Mouse (Mus musculus) kidney, embryonic 16.5 days (tissue): Measurements from ENCODE around the gene Vps53. TPM values are rescaled to one million over a fixed set of nuclear protein-coding genes. Genes with fewer than 3 reads are reported as not detected.

ENCODE experiments used
- ATAC-seq: fragments of 200-750 bp; cut with Nextera tagmentation; 2 replicates; pipeline ENCODE4 v1.8.0; 2017; ENCODE audit warnings: moderate TSS enrichment; ENCODE audit not compliant: low FRiP score, low TSS enrichment
- H3K27ac ChIP-seq: fragments of 300-500 bp; sonication (generic); 2 replicates; pipeline ENCODE4 v1.5.1; 2014; ENCODE audit warnings: low read length
- H3K27me3 ChIP-seq: fragments of 300-500 bp; sonication (generic); 2 replicates; pipeline ENCODE4 v1.6.1; 2014; ENCODE audit warnings: low read length, control low read depth, mixed read lengths; ENCODE audit not compliant: insufficient read depth
- H3K36me3 ChIP-seq: fragments of 300-500 bp; sonication (generic); 2 replicates; pipeline ENCODE4 v1.6.1; 2014; ENCODE audit warnings: low read length, control low read depth, mixed read lengths; ENCODE audit not compliant: insufficient read depth
- H3K4me1 ChIP-seq: fragments of 300-500 bp; sonication (generic); 2 replicates; pipeline ENCODE4 v1.6.1; 2014; ENCODE audit warnings: low read length, control low read depth, mixed read lengths; ENCODE audit not compliant: insufficient read depth
- H3K4me2 ChIP-seq: fragments of 300-500 bp; sonication (generic); replicated peaks from 2 replicates; pipeline ENCODE4 v1.6.1; 2014; ENCODE audit warnings: low read depth, low read length
- H3K4me3 ChIP-seq: fragments of 300-500 bp; sonication (generic); 2 replicates; pipeline ENCODE4 v1.5.1; 2014; ENCODE audit warnings: mild to moderate bottlenecking, low read length
- H3K9ac ChIP-seq: fragments of 300-500 bp; sonication (generic); replicated peaks from 2 replicates; pipeline ENCODE4 v1.6.1; 2014; ENCODE audit warnings: low read length
- H3K9me3 ChIP-seq: fragments of 300-500 bp; sonication (generic); 2 replicates; pipeline ENCODE4 v1.6.1; 2016; ENCODE audit warnings: low read length, control low read depth
- WGBS: fragments of 180-500 bp; shearing (Covaris S2); extraction: QIAGEN DNeasy Blood & Tissue Kit; methylation state at CpG from one replicate; pipeline ENCODE4 v1.1.7; 2014; 5-methylcytosine and 5-hydroxymethylcytosine counted together
- polyA plus RNA-seq: library from polyadenylated mRNA; unstranded; fragments of >200 nt; fragmentation: Nextera tagmentation; extraction: Ambion mirVana; gene quantifications from 2 replicates; pipeline ENCODE4 v1.2.1, GENCODE M21; 2015

Gene Vps53
- polyA plus RNA-seq, 1 experiment from 2014 or later: 46.9 TPM

- Histone ChIP-seq H3K4me1 (no peaks in the 10 kb centered on the region), H3K4me3 (no peak overlapping the region), H3K36me3 (peaks cover 8% of the 10 kb centered on the region; the same call in 1 of the 2 replicates), H3K27ac (no peak overlapping the region), H3K27me3 (no peaks in the 10 kb centered on the region), H3K9me3 (no peaks in the 10 kb centered on the region), H3K4me2 (no peak overlapping the region), H3K9ac (no peak overlapping the region)
- no peak for ATAC-seq
- WGBS: 62% methylated on average over 5 of the region's 5 CpGs
Measured at GRCm38 (mm10) chr11:76170207-76170606, 9.2 kb downstream of the Vps53 start.

GRCm38 (mm10) chr11:76168976-76169375, 10.5 kb downstream of the Vps53 start:
- 80% methylated on average over 3 of the region's 3 CpGs for WGBS
- Histone ChIP-seq H3K9me3 (no peaks in the 10 kb centered on the region), H3K36me3 (peaks cover 8% of the 10 kb centered on the region; the same call in 1 of the 2 replicates), H3K4me1 (no peaks in the 10 kb centered on the region), H3K27ac (no peak overlapping the region), H3K27me3 (no peaks in the 10 kb centered on the region), H3K4me2 (no peak overlapping the region), H3K9ac (no peak overlapping the region), H3K4me3 (no peak overlapping the region)
- no peak for ATAC-seq

- ATAC-seq: no peak
- no peaks in the 10 kb centered on the region for H3K27me3 ChIP-seq
- 25% methylated on average over 5 of the region's 5 CpGs for WGBS
- H3K36me3 ChIP-seq: peaks cover 6% of the 10 kb centered on the region; the same call in 1 of the 2 replicates
- no peak overlapping the region for H3K4me3 ChIP-seq
- no peak overlapping the region for H3K9ac ChIP-seq
- H3K4me1 ChIP-seq: no peaks in the 10 kb centered on the region
- H3K27ac ChIP-seq: no peak overlapping the region
- H3K9me3 ChIP-seq: no peaks in the 10 kb centered on the region
- no peak overlapping the region for H3K4me2 ChIP-seq
Measured at GRCm38 (mm10) chr11:76167079-76167765, 12.2 kb downstream of the Vps53 start.

- Histone ChIP-seq H3K9me3 (no peaks in the 10 kb centered on the region), H3K4me3 (no peak overlapping the region), H3K27me3 (no peaks in the 10 kb centered on the region), H3K4me1 (no peaks in the 10 kb centered on the region), H3K4me2 (no peak overlapping the region), H3K36me3 (peaks cover 5% of the 10 kb centered on the region; the same call in 1 of the 2 replicates), H3K27ac (no peak overlapping the region), H3K9ac (no peak overlapping the region)
- no peak for ATAC-seq
- 91% methylated on average over 4 of the region's 4 CpGs for WGBS
Measured at GRCm38 (mm10) chr11:76166657-76167056, 12.8 kb downstream of the Vps53 start.

GRCm38 (mm10) chr11:76160251-76160650, 19.2 kb downstream of the Vps53 start:
- Histone ChIP-seq H3K27ac (no peak overlapping the region), H3K9ac (no peak overlapping the region), H3K4me1 (no peaks in the 10 kb centered on the region), H3K9me3 (no peaks in the 10 kb centered on the region), H3K27me3 (no peaks in the 10 kb centered on the region), H3K4me2 (no peak overlapping the region), H3K36me3 (peaks cover 5% of the 10 kb centered on the region; the same call in 1 of the 2 replicates), H3K4me3 (no peak overlapping the region)
- ATAC-seq: no peak
- 23% methylated on average over 6 of the region's 6 CpGs for WGBS

GRCm38 (mm10) chr11:76158375-76158774, 21.1 kb downstream of the Vps53 start:
- WGBS: 97% methylated on average over 2 of the region's 2 CpGs
- ATAC-seq: no peak

GRCm38 (mm10) chr11:76154861-76155260, 24.6 kb downstream of the Vps53 start:
- 92% methylated on average over 2 of the region's 2 CpGs for WGBS
- no peak for ATAC-seq
- peaks cover 3% of the 10 kb centered on the region; the same call in 1 of the 2 replicates for H3K4me1 ChIP-seq
- H3K36me3 ChIP-seq: peaks cover 5% of the 10 kb centered on the region; the same call in 1 of the 2 replicates
- H3K27me3 ChIP-seq: no peaks in the 10 kb centered on the region
- H3K27ac ChIP-seq: no peak overlapping the region
- H3K4me3 ChIP-seq: no peak overlapping the region
- no peak overlapping the region for H3K9ac ChIP-seq
- H3K4me2 ChIP-seq: no peak overlapping the region
- H3K9me3 ChIP-seq: no peaks in the 10 kb centered on the region

More at GRCm38 (mm10) chr11:76158375-76158774, 21.1 kb downstream of the Vps53 start:
- Histone ChIP-seq H3K4me1 (no peaks in the 10 kb centered on the region), H3K27me3 (no peaks in the 10 kb centered on the region), H3K36me3 (peaks cover 10% of the 10 kb centered on the region; the same call in 1 of the 2 replicates), H3K4me2 (no peak overlapping the region), H3K27ac (no peak overlapping the region), H3K9ac (no peak overlapping the region), H3K4me3 (no peak overlapping the region), H3K9me3 (no peaks in the 10 kb centered on the region)

GRCm38 (mm10) chr11:76154200-76154599, 25.2 kb downstream of the Vps53 start:
- H3K27me3 ChIP-seq: no peaks in the 10 kb centered on the region
- no peak for ATAC-seq
- no peak overlapping the region for H3K4me3 ChIP-seq
- H3K9me3 ChIP-seq: no peaks in the 10 kb centered on the region
- no peak overlapping the region for H3K4me2 ChIP-seq
- no peak overlapping the region for H3K9ac ChIP-seq
- peaks cover 3% of the 10 kb centered on the region; the same call in 1 of the 2 replicates for H3K4me1 ChIP-seq
- no peak overlapping the region for H3K27ac ChIP-seq
- peaks cover 5% of the 10 kb centered on the region; the same call in 1 of the 2 replicates for H3K36me3 ChIP-seq
- 93% methylated on average over 2 of the region's 2 CpGs for WGBS

- H3K9ac ChIP-seq: no peak overlapping the region
- no peak for ATAC-seq
- H3K9me3 ChIP-seq: no peaks in the 10 kb centered on the region
- peaks cover 3% of the 10 kb centered on the region; the same call in 1 of the 2 replicates for H3K4me1 ChIP-seq
- no peak overlapping the region for H3K27ac ChIP-seq
- no peak overlapping the region for H3K4me2 ChIP-seq
- H3K36me3 ChIP-seq: peaks cover 5% of the 10 kb centered on the region; the same call in 1 of the 2 replicates
- no peak overlapping the region for H3K4me3 ChIP-seq
- 85% methylated on average over 5 of the region's 5 CpGs for WGBS
- no peaks in the 10 kb centered on the region for H3K27me3 ChIP-seq
Measured at GRCm38 (mm10) chr11:76153236-76153951, 26.1 kb downstream of the Vps53 start.

GRCm38 (mm10) chr11:76150980-76151379, 28.5 kb downstream of the Vps53 start:
- 11% methylated on average over 4 of the region's 4 CpGs for WGBS
- H3K27ac ChIP-seq: peak overlapping the region; percentile 29; the same call in 1 of the 2 replicates
- ATAC-seq: no peak

More at GRCm38 (mm10) chr11:76150980-76151379, 28.5 kb downstream of the Vps53 start:
- no peaks in the 10 kb centered on the region for H3K9me3 ChIP-seq
- no peak overlapping the region for H3K4me2 ChIP-seq
- no peak overlapping the region for H3K9ac ChIP-seq
- peaks cover 5% of the 10 kb centered on the region; the same call in 1 of the 2 replicates for H3K36me3 ChIP-seq
- H3K27me3 ChIP-seq: no peaks in the 10 kb centered on the region
- H3K4me3 ChIP-seq: no peak overlapping the region
- H3K4me1 ChIP-seq: peaks cover 7% of the 10 kb centered on the region; the same call in 1 of the 2 replicates
